Mouse (Mus musculus) MEL (cell line): ENCODE measurements around the gene S100a1.

ENCODE experiments used
- CTCF ChIP-seq, 3 experiments: IDR thresholded peaks in 2 of 3; conservative IDR thresholded peaks in 1 of 3; 2 replicates each; pipeline ENCODE4 v1.5.1; 2011 to 2012; ENCODE audit warnings: low read length in 3 of 3, low read depth in 2 of 3, mild to moderate bottlenecking in 2 of 3, improper control_type of control experiment in 1 of 3, inconsistent platforms in 1 of 3, mixed read lengths in 1 of 3, moderate library complexity in 1 of 3; ENCODE audit not compliant: control insufficient read depth in 1 of 3, insufficient read depth in 1 of 3, poor library complexity in 1 of 3, severe bottlenecking in 1 of 3
- E2F4 ChIP-seq: IDR thresholded peaks from 2 replicates; pipeline ENCODE4 v1.6.1; 2011; ENCODE audit warnings: low read depth, low read length, improper control_type of control experiment, borderline replicate concordance
- GABPA ChIP-seq: IDR thresholded peaks from 2 replicates; pipeline ENCODE4 v1.6.1; 2012; ENCODE audit warnings: low read depth, mild to moderate bottlenecking, inconsistent platforms, low read length, improper control_type of control experiment, moderate library complexity
- JUND ChIP-seq: IDR thresholded peaks from 2 replicates; pipeline ENCODE4 v1.6.1; 2011; ENCODE audit warnings: low read depth, mild to moderate bottlenecking, improper control_type of control experiment, low read length
- MAX ChIP-seq: IDR thresholded peaks from 2 replicates; pipeline ENCODE4 v1.6.1; 2011; ENCODE audit warnings: low read length, improper control_type of control experiment
- POLR2A ChIP-seq, 2 experiments: IDR thresholded peaks; 2 replicates each; pipeline ENCODE4 v1.6.1; 2011 to 2012; ENCODE audit warnings: low read length in 2 of 2, mild to moderate bottlenecking in 2 of 2, control low read depth in 1 of 2, improper control_type of control experiment in 1 of 2, low read depth in 1 of 2, moderate library complexity in 1 of 2; ENCODE audit not compliant: control insufficient read depth in 1 of 2, insufficient read depth in 1 of 2, poor library complexity in 1 of 2
- POLR2AphosphoS5 ChIP-seq: IDR thresholded peaks from 2 replicates; pipeline ENCODE4 v1.6.1; 2012; ENCODE audit warnings: low read depth, borderline replicate concordance, mild to moderate bottlenecking, inconsistent platforms, low read length, moderate library complexity, mixed read lengths
- ZC3H11A ChIP-seq: IDR thresholded peaks from 2 replicates; pipeline ENCODE4 v1.6.1; 2012; ENCODE audit warnings: low read depth, mild to moderate bottlenecking, inconsistent platforms, low read length, improper control_type of control experiment
- ZMIZ1 ChIP-seq: IDR thresholded peaks from 2 replicates; pipeline ENCODE4 v1.6.1; 2012; ENCODE audit warnings: low read depth, mild to moderate bottlenecking, inconsistent platforms, low read length, improper control_type of control experiment, moderate library complexity

- TF ChIP-seq CTCF (IDR thresholded peaks at IDR 0.05 in 2 of 3, conservative IDR thresholded peaks at IDR 0.05 in 1 of 3; ENCODE audit: control insufficient read depth in 1 of 3, insufficient read depth in 1 of 3, low read depth in 2 of 3, low read length in 3 of 3, poor library complexity in 1 of 3, severe bottlenecking in 1 of 3) (no peak), E2F4 (no peak), JUND (no peak), ZC3H11A (no peak), POLR2A (IDR thresholded peaks at IDR 0.05; ENCODE audit: control insufficient read depth in 1 of 2, insufficient read depth in 1 of 2, low read depth in 1 of 2, low read length in 2 of 2, poor library complexity in 1 of 2) (no peak), POLR2AphosphoS5 (no peak), MAX (no peak), ZMIZ1 (no peak), GABPA (no peak)
Measured at GRCm38 (mm10) chr3:90464552-90465080, 49.6 kb downstream of the S100a1 start.
